Mouse (Mus musculus) forebrain, embryonic 16.5 days (tissue): ENCODE results near the gene Mical3. TPM values are rescaled to one million over a fixed set of nuclear protein-coding genes. Genes with fewer than 3 reads are reported as not detected.

Source experiments
- ATAC-seq: fragments of 200-750 bp; cut with Nextera tagmentation; 2 replicates; pipeline ENCODE4 v1.8.0; 2017; ENCODE audit warnings: mild to moderate bottlenecking, moderate library complexity
- H3K27ac ChIP-seq: fragments of 300-500 bp; sonication (generic); 2 replicates; pipeline ENCODE4 v1.5.1; 2014; ENCODE audit warnings: low read length, control low read depth
- H3K27me3 ChIP-seq: fragments of 300-500 bp; sonication (generic); replicated peaks from 2 replicates; pipeline ENCODE4 v1.6.1; 2014; ENCODE audit warnings: low read length; ENCODE audit not compliant: control insufficient read depth, insufficient read depth
- H3K36me3 ChIP-seq: fragments of 300-500 bp; sonication (generic); 2 replicates; pipeline ENCODE4 v1.6.1; 2014; ENCODE audit not compliant: control insufficient read depth, insufficient read depth
- H3K4me1 ChIP-seq: fragments of 300-500 bp; sonication (generic); replicated peaks from 2 replicates; pipeline ENCODE4 v1.6.1; 2014; ENCODE audit warnings: low read length; ENCODE audit not compliant: control insufficient read depth, insufficient read depth
- H3K4me2 ChIP-seq: fragments of 300-500 bp; sonication (generic); 2 replicates; pipeline ENCODE4 v1.6.1; 2014; ENCODE audit warnings: mild to moderate bottlenecking, low read length, control low read depth
- H3K4me3 ChIP-seq: fragments of 300-500 bp; sonication (generic); replicated peaks from 2 replicates; pipeline ENCODE4 v1.5.1; 2014; ENCODE audit warnings: mild to moderate bottlenecking, low read length, control low read depth
- H3K9ac ChIP-seq: fragments of 300-500 bp; sonication (generic); replicated peaks from 2 replicates; pipeline ENCODE4 v1.6.1; 2014; ENCODE audit warnings: low read depth, low read length, control low read depth
- H3K9me3 ChIP-seq: fragments of 300-500 bp; sonication (generic); 2 replicates; pipeline ENCODE4 v1.6.1; 2016; ENCODE audit warnings: low read length; ENCODE audit not compliant: control insufficient read depth
- WGBS: fragments of 180-500 bp; shearing (Covaris S2); extraction: QIAGEN DNeasy Blood & Tissue Kit; methylation state at CpG from one replicate; pipeline ENCODE4 v1.1.7; 2014; 5-methylcytosine and 5-hydroxymethylcytosine counted together
- polyA plus RNA-seq: library from polyadenylated mRNA; unstranded; fragments of >200 nt; fragmentation: Nextera tagmentation; extraction: Ambion mirVana; gene quantifications from 2 replicates; pipeline ENCODE4 v1.2.1, GENCODE M21; 2015

Mical3 gene
- polyA plus RNA-seq, 1 experiment from 2014 or later: 35.5 TPM

DNA sequence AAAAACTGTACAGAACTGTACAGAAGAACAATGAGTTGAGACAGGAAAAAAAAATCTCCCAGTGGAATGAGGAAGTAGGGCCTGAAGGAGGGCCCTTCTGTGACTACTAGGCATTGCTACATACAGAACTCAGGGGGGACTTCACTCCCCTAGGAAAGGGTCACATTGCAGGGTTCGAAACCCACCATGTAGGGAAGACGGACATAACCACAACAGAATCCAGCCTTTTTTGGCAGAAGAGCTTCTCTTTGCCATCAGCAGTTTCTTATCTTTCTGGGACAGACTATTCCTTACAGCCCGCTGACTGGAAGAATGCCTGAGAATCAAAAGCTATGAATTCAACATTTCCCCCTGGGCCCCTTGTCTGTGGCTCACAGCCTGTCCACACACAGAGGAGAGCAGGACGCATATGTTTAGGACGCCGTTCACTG is 46.7 kb downstream of the Mical3 start:
- Histone ChIP-seq H3K4me2 (no peak overlapping the region), H3K4me1 (peaks cover 13% of the 10 kb centered on the region), H3K27ac (no peak overlapping the region), H3K4me3 (no peak overlapping the region), H3K9ac (no peak overlapping the region), H3K27me3 (no peaks in the 10 kb centered on the region), H3K36me3 (no peaks in the 10 kb centered on the region), H3K9me3 (no peaks in the 10 kb centered on the region)
- no peak for ATAC-seq
- 80% methylated on average over 6 of the region's 6 CpGs for WGBS

GRCm38 (mm10) chr6:121082094-121082473 is 48.7 kb downstream of the Mical3 start:
- Histone ChIP-seq H3K27me3 (no peaks in the 10 kb centered on the region), H3K9ac (no peak overlapping the region), H3K9me3 (no peaks in the 10 kb centered on the region), H3K4me3 (no peak overlapping the region), H3K36me3 (no peaks in the 10 kb centered on the region), H3K4me2 (no peak overlapping the region), H3K4me1 (peaks cover 13% of the 10 kb centered on the region), H3K27ac (no peak overlapping the region)
- WGBS: 84% methylated on average over 10 of the region's 10 CpGs
- no peak for ATAC-seq

GRCm38 (mm10) chr6:121081288-121082093 is 49.3 kb downstream of the Mical3 start:
- Histone ChIP-seq H3K4me1 (peaks cover 13% of the 10 kb centered on the region), H3K4me3 (no peak overlapping the region), H3K36me3 (no peaks in the 10 kb centered on the region), H3K27me3 (no peaks in the 10 kb centered on the region), H3K27ac (no peak overlapping the region), H3K9ac (no peak overlapping the region), H3K4me2 (no peak overlapping the region), H3K9me3 (no peaks in the 10 kb centered on the region)
- WGBS: 63% methylated on average over 26 of the region's 26 CpGs
- ATAC-seq: peak; percentile 19; the same call in 1 of the 2 replicates

DNA sequence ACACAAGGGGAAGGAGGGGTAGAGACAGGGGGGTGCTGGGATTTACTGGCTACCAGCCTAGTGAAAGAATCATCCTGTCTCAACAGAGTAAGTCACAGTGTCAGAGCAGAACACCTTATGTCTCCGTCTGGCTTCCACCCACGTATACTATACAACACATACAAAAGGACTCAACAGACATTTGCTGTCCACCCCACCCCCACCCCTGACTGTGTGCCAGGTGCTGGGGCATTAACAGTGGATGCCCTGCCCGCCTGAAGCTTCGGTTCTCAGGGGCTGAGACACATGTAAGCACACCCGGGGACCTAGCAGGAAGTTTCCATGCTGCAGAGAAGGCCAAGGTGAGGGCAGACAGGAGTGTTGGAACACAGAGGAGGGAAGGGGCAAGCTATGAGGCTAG is 52.6 kb downstream of the Mical3 start:
- ATAC-seq: no peak
- peaks cover 10% of the 10 kb centered on the region for H3K4me1 ChIP-seq
- no peak overlapping the region for H3K27ac ChIP-seq
- H3K27me3 ChIP-seq: no peaks in the 10 kb centered on the region
- H3K9me3 ChIP-seq: no peaks in the 10 kb centered on the region
- H3K4me3 ChIP-seq: no peak overlapping the region
- H3K4me2 ChIP-seq: no peak overlapping the region
- no peaks in the 10 kb centered on the region for H3K36me3 ChIP-seq
- 66% methylated on average over 5 of the region's 5 CpGs for WGBS
- H3K9ac ChIP-seq: no peak overlapping the region

- no peak overlapping the region for H3K4me2 ChIP-seq
- H3K36me3 ChIP-seq: no peaks in the 10 kb centered on the region
- H3K4me1 ChIP-seq: peaks cover 10% of the 10 kb centered on the region
- H3K4me3 ChIP-seq: no peak overlapping the region
- H3K27me3 ChIP-seq: no peaks in the 10 kb centered on the region
- no peak for ATAC-seq
- no peak overlapping the region for H3K27ac ChIP-seq
- WGBS: 80% methylated on average over 12 of the region's 12 CpGs
- H3K9ac ChIP-seq: no peak overlapping the region
- no peaks in the 10 kb centered on the region for H3K9me3 ChIP-seq
These were observed 53.8 kb downstream of the Mical3 start for GRCm38 (mm10) chr6:121076929-121077566.

DNA sequence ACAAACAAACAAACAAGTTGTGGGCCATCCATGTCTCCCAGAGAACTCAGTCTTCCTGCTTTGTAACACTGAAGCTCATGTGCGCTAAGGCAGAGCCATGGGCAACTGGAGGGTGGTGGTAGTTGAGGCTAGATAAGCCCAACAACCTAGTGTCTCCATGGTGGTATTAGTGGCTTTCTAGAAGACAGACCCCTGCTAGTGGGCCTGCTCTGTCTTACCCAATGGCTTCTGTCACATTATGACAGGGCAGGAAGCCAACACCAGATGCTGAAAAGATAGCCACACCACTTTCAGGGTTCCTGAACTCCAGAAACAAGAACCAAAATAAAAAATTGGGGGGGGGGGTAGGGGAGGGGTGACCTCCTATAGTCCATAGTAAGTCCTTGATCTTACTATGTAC is 55.0 kb downstream of the Mical3 start:
- H3K27me3 ChIP-seq: no peaks in the 10 kb centered on the region
- no peaks in the 10 kb centered on the region for H3K9me3 ChIP-seq
- H3K9ac ChIP-seq: no peak overlapping the region
- no peak overlapping the region for H3K4me3 ChIP-seq
- no peak overlapping the region for H3K4me2 ChIP-seq
- no peak overlapping the region for H3K27ac ChIP-seq
- 92% methylated on average over 1 of the region's 1 CpGs for WGBS
- ATAC-seq: no peak
- no peaks in the 10 kb centered on the region for H3K36me3 ChIP-seq
- H3K4me1 ChIP-seq: peaks cover 3% of the 10 kb centered on the region

GRCm38 (mm10) chr6:121073312-121073711 is 57.5 kb downstream of the Mical3 start:
- Histone ChIP-seq H3K4me2 (no peak overlapping the region), H3K36me3 (no peaks in the 10 kb centered on the region), H3K4me3 (no peak overlapping the region), H3K27me3 (no peaks in the 10 kb centered on the region), H3K9me3 (no peaks in the 10 kb centered on the region), H3K9ac (no peak overlapping the region), H3K4me1 (peaks cover 4% of the 10 kb centered on the region), H3K27ac (no peak overlapping the region)
- WGBS: 77% methylated on average over 7 of the region's 7 CpGs
- no peak for ATAC-seq

DNA sequence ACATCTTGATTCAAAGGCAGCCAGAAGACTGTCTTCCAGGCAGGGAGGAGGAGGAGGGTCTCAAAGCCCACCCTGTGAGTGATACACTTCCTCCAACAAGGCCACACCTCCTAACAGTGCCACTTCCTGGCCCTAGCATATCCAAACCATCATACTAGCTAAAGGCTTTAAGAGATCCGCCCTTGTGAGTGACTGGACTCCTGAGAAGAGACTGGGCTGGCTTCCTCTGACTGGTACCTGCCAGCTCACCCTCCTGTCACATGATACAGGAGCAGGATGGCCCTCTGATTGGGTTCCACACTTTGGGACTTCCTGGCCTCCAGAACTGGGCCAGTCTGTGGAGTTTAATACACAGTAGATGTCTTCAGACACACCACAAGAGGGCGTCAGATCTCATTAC is 58.2 kb downstream of the Mical3 start:
- Histone ChIP-seq H3K9ac (no peak overlapping the region), H3K4me2 (no peak overlapping the region), H3K36me3 (no peaks in the 10 kb centered on the region), H3K4me3 (no peak overlapping the region), H3K27ac (no peak overlapping the region), H3K9me3 (no peaks in the 10 kb centered on the region), H3K27me3 (no peaks in the 10 kb centered on the region), H3K4me1 (peaks cover 3% of the 10 kb centered on the region)
- 71% methylated on average over 2 of the region's 2 CpGs for WGBS
- no peak for ATAC-seq

- Histone ChIP-seq H3K4me3 (no peak overlapping the region), H3K9me3 (no peaks in the 10 kb centered on the region), H3K4me1 (peaks cover 10% of the 10 kb centered on the region), H3K27me3 (no peaks in the 10 kb centered on the region), H3K4me2 (no peak overlapping the region), H3K9ac (no peak overlapping the region), H3K36me3 (no peaks in the 10 kb centered on the region), H3K27ac (no peak overlapping the region)
- 87% methylated on average over 9 of the region's 9 CpGs for WGBS
- no peak for ATAC-seq
These were observed 60.1 kb downstream of the Mical3 start for GRCm38 (mm10) chr6:121070584-121071230.
